Mouse (Mus musculus) CD4-positive, CD25-positive, alpha-beta regulatory T cell (primary cell): ENCODE results near the gene Hand2. TPM values are rescaled to one million over a fixed set of nuclear protein-coding genes. Genes with fewer than 3 reads are reported as not detected.

Source experiments
- polyA plus RNA-seq: library from polyadenylated mRNA; unstranded; fragments of 100-300 nt; shearing (Covaris generic); gene quantifications from one replicate; pipeline ENCODE4 v1.2.1, GENCODE M21; 2017

Hand2 gene
- not detected for polyA plus RNA-seq

DNA sequence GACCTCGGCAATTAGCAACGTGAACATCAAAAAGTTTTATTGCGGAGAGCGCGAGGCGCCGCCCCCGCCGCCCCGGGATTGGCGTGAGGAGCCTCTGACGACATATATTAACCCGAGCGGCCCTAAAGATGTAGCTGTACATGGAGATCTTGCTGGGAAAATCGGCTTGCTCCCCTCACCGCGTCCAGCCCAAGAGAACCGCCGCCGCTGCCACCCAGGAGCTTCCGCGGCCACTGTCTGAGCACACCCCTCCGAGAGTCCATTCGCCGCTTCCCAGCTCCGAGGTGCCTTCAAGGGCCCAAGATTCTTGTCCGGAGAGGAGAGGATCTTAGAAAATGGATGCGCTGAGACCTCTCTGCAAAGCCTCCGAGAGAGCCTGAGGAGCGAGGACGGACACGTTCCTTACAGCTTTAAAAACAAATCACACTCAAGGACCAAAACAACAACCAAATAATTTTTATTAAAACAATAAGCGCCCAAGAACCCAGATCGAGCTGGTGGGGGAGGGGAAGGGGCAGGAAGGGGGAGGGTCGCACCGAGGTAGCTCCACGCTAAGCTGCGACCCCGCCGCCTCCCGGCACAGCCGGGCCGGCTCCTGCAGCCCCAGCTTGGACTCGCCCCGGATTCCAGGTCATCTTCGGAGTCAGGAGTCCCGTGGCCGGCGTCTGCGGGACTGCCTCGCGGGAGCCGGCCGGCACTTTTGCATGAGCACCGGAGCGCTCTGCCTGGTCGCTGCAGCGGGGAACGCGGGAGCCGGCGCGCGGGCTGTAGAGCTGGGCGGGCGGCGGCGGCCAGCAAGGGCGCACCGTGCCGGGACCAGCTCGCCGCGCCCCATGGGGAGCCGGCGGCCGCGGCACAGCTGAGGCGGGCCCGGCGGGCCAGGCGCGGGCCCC lies at the start of gene Hand2:
Gene Hand2, plus strand, starts transcription at position 133 of the 893 bp plus-strand sequence.

Other genes starting within 250 kb of the Hand2 start
- gene Scrg1, start 134.9 kb downstream of the Hand2 start, polyA plus RNA-seq: not detected
- gene Sap30, start 166.9 kb downstream of the Hand2 start, polyA plus RNA-seq: 4.5 TPM
- gene Hmgb2, start 190.9 kb downstream of the Hand2 start, polyA plus RNA-seq: 94.8 TPM